Mouse (Mus musculus) granulocyte monocyte progenitor cell, adult 5-6 weeks (primary cell): ENCODE measurements around the gene S1pr3. TPM values are rescaled to one million over a fixed set of nuclear protein-coding genes. Genes with fewer than 3 reads are reported as not detected.

Experiments used
- ATAC-seq: replicated peaks from 2 replicates; pipeline ENCODE4 v1.8.0; 2016; ENCODE audit warnings: mild to moderate bottlenecking, moderate TSS enrichment, inconsistent platforms; ENCODE audit not compliant: poor library complexity, severe bottlenecking
- total RNA-seq, 2 experiments: library from RNA; stranded (forward) in 1 of 2; stranded (reverse) in 1 of 2; fragments of 200-712, 200-1000 nt in 1 of 2; fragments of >200 nt in 1 of 2; fragmentation: Nextera tagmentation in 1 of 2; gene quantifications; 2 replicates each; pipeline ENCODE4 v1.2.3; 2014 to 2017

S1pr3 gene
- total RNA-seq, 2 experiments from 2014 or later = 8.9 to 16.4 TPM

GRCm38 (mm10) chr13:51435146-51435545 is 26.7 kb downstream of the S1pr3 start:
- no peak for ATAC-seq

GRCm38 (mm10) chr13:51437105-51438085 is 29.0 kb downstream of the S1pr3 start:
- no peak for ATAC-seq

GRCm38 (mm10) chr13:51442922-51443321 is 34.5 kb downstream of the S1pr3 start:
- ATAC-seq = no peak

GRCm38 (mm10) chr13:51446550-51446949 is 38.1 kb downstream of the S1pr3 start:
- no peak for ATAC-seq

GRCm38 (mm10) chr13:51456190-51456878 is 47.9 kb downstream of the S1pr3 start:
- no peak for ATAC-seq

- no peak for ATAC-seq
Measured at GRCm38 (mm10) chr13:51464294-51464693, 55.9 kb downstream of the S1pr3 start.

- ATAC-seq = no peak
Measured at GRCm38 (mm10) chr13:51466117-51466841, 57.8 kb downstream of the S1pr3 start.

GRCm38 (mm10) chr13:51468697-51469250 is 60.3 kb downstream of the S1pr3 start:
- ATAC-seq = no peak

Other genes with a start within 250 kb of the S1pr3 start
- not detected in 2 replicates for gene Nxnl2, start 237.6 kb upstream of the S1pr3 start, total RNA-seq (2014; fragmentation: Nextera tagmentation)
- not detected in 2 replicates for gene Nxnl2, start 237.6 kb upstream of the S1pr3 start, total RNA-seq (2017)
- gene Shc3, start 160.8 kb downstream of the S1pr3 start, total RNA-seq (2014; fragmentation: Nextera tagmentation) = not detected in 2 replicates
- gene Shc3, start 160.8 kb downstream of the S1pr3 start, total RNA-seq (2017) = not detected in 2 replicates
- gene Cks2, start 236.6 kb downstream of the S1pr3 start, total RNA-seq (2014; fragmentation: Nextera tagmentation) = 271 and 351 TPM in 2 replicates
- 247 and 266 TPM in 2 replicates for gene Cks2, start 236.6 kb downstream of the S1pr3 start, total RNA-seq (2017)
- 19.6 and 30.8 TPM in 2 replicates for gene Secisbp2, start 243.1 kb downstream of the S1pr3 start, total RNA-seq (2014; fragmentation: Nextera tagmentation)
- 24.7 and 26.2 TPM in 2 replicates for gene Secisbp2, start 243.1 kb downstream of the S1pr3 start, total RNA-seq (2017)